Mouse (Mus musculus) limb, embryonic 11.5 days (tissue): ENCODE measurements around the gene Sirt7. TPM values are rescaled to one million over a fixed set of nuclear protein-coding genes. Genes with fewer than 3 reads are reported as not detected.

Source experiments
- ATAC-seq: fragments of 200-750 bp; cut with Nextera tagmentation; 2 replicates; pipeline ENCODE4 v1.8.0; 2017; ENCODE audit warnings: low read depth; ENCODE audit not compliant: insufficient number of reproducible peaks, low FRiP score, low TSS enrichment
- DNase-seq: peaks from one replicate; pipeline ENCODE4 v3.0.0-alpha.2; 2015; ENCODE audit warnings: low spot score
- H3K27ac ChIP-seq: fragments of 300-500 bp; sonication (generic); replicated peaks from 2 replicates; pipeline ENCODE4 v1.5.1; 2014; ENCODE audit warnings: low read depth, mild to moderate bottlenecking, low read length
- H3K27me3 ChIP-seq: fragments of 300-500 bp; sonication (generic); 2 replicates; pipeline ENCODE4 v1.6.1; 2014; ENCODE audit warnings: mild to moderate bottlenecking, low read length, mixed read lengths; ENCODE audit not compliant: control insufficient read depth, insufficient read depth
- H3K36me3 ChIP-seq: fragments of 300-500 bp; sonication (generic); 2 replicates; pipeline ENCODE4 v1.6.1; 2014; ENCODE audit warnings: mild to moderate bottlenecking, low read length, moderate library complexity, mixed read lengths; ENCODE audit not compliant: control insufficient read depth, insufficient read depth
- H3K4me1 ChIP-seq: fragments of 300-500 bp; sonication (generic); 2 replicates; pipeline ENCODE4 v1.6.1; 2014; ENCODE audit warnings: low read length, mixed read lengths; ENCODE audit not compliant: control insufficient read depth, insufficient read depth
- H3K4me2 ChIP-seq: fragments of 300-500 bp; sonication (generic); 2 replicates; pipeline ENCODE4 v1.6.1; 2014; ENCODE audit warnings: low read depth, mild to moderate bottlenecking, moderate library complexity; ENCODE audit not compliant: severe bottlenecking
- H3K4me3 ChIP-seq: fragments of 300-500 bp; sonication (generic); 2 replicates; pipeline ENCODE4 v1.5.1; 2014; ENCODE audit warnings: low read depth, low read length
- H3K9ac ChIP-seq: fragments of 300-500 bp; sonication (generic); 2 replicates; pipeline ENCODE4 v1.6.1; 2014; ENCODE audit warnings: mild to moderate bottlenecking, low read length
- H3K9me3 ChIP-seq: fragments of 300-500 bp; sonication (generic); 2 replicates; pipeline ENCODE4 v1.6.1; 2016; ENCODE audit warnings: low read length; ENCODE audit not compliant: control insufficient read depth
- WGBS: fragments of 180-500 bp; shearing (Covaris S2); extraction: QIAGEN DNeasy Blood & Tissue Kit; methylation state at CpG from one replicate; pipeline ENCODE4 v1.1.7; 2014; 5-methylcytosine and 5-hydroxymethylcytosine counted together
- polyA plus RNA-seq: library from polyadenylated mRNA; unstranded; fragments of >200 nt; fragmentation: Nextera tagmentation; extraction: Ambion mirVana; gene quantifications from 2 replicates; pipeline ENCODE4 v1.2.1, GENCODE M21; 2014

The Sirt7 gene
- polyA plus RNA-seq, 1 experiment from 2014 or later, result 24.6 TPM

DNA sequence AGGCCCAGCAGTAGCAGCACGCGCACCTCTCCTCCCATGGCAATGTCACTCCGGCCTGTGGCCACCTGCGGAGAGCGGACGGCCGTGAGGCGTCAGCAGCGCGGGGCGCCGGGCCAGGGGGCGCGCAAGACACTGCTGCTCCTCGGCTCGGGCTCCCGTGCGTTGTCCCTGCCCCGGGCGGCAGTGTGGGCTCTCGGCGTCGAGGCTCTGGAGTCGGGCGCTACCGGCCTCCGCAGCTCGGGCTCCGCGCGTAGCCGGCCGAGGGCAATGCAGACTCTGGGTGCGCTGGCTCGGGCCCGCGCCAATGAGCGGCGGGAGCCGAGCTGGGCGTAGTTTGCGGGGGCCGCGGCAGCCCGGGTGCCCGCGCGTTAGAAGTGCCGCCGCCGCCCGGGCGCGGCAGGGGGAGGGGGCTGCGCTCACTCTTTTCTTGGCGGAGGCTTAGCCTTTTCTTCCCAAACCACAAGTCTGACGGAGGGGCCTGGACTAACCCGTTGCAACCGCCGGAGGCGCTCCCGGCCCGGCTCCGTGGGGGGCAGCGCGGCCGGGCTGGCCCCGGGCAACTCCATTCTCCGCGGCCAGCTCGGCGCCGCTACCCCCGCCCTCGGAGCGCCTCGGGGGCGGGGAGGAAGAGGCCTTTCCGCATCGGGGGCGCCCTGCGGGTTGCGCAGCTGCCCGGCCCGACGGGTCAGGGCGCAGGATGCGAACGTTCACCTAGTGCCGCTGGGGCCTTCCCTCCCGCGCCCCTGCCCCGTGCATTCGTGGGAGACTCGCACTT is 35.4 kb upstream of the Sirt7 start:
- peak overlapping the region; percentile 56 for H3K9ac ChIP-seq
- H3K4me3 ChIP-seq, result peak overlapping the region; percentile 42
- no peaks in the 10 kb centered on the region for H3K36me3 ChIP-seq
- peaks cover 44% of the 10 kb centered on the region for H3K27me3 ChIP-seq
- H3K9me3 ChIP-seq, result no peaks in the 10 kb centered on the region
- H3K4me1 ChIP-seq, result peaks cover 21% of the 10 kb centered on the region
- WGBS, result under 1% methylated on average over 74 of the region's 95 CpGs
- ATAC-seq (peak; percentile 45; the same call in 1 of the 2 replicates), DNase-seq (peak; percentile 74)
- no peak overlapping the region for H3K27ac ChIP-seq
- peak overlapping the region; percentile 82 for H3K4me2 ChIP-seq

DNA sequence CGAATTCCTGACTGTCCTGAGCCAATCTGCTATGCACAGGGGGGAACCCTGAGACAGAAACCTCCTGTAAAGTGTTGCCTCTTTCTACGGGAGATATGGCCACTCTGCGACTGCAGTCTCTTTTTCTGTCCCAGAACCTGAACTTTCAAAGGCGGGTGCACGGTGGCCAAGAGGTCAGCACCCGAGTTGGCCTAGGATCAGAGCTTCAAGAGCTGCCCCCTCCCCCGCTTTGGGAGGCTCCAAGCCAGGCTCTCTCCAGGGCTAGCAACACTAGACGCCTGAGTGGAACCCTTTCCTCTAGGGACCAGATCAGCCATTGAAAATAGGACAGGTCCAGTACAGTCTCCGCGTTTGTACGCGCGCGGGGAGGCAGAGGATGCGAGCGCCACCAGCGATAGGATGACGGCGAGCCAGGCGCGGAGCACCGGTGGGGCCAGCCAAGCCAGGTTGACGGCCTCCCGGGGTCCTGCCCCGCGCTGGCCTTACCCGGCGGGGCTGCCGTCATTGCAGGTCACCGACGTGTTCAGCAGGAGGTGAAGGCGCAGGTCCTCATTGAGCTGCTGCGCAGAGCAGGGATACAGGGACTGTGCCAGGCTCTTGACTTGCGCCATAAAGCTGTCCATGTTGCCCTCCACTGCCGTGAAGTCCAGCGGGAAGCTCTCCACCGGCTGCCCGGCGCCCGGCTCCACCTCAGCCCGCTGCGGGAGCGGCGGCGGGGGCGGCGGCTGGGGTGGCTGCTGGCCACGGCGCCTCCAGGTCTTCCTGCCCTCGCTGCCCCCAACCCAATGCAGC is 34.7 kb upstream of the Sirt7 start:
- peaks cover 44% of the 10 kb centered on the region for H3K27me3 ChIP-seq
- peak overlapping the region; percentile 56; the same call in 1 of the 2 replicates for H3K9ac ChIP-seq
- DNase-seq, result peak; percentile 46
- 2% methylated on average over 44 of the region's 50 CpGs for WGBS
- peak overlapping the region; percentile 82 for H3K4me2 ChIP-seq
- no peaks in the 10 kb centered on the region for H3K9me3 ChIP-seq
- ATAC-seq, result no peak; the same call in 1 of the 2 replicates
- H3K27ac ChIP-seq, result no peak overlapping the region
- H3K36me3 ChIP-seq, result no peaks in the 10 kb centered on the region
- peaks cover 21% of the 10 kb centered on the region for H3K4me1 ChIP-seq
- peak overlapping the region; percentile 42 for H3K4me3 ChIP-seq

DNA sequence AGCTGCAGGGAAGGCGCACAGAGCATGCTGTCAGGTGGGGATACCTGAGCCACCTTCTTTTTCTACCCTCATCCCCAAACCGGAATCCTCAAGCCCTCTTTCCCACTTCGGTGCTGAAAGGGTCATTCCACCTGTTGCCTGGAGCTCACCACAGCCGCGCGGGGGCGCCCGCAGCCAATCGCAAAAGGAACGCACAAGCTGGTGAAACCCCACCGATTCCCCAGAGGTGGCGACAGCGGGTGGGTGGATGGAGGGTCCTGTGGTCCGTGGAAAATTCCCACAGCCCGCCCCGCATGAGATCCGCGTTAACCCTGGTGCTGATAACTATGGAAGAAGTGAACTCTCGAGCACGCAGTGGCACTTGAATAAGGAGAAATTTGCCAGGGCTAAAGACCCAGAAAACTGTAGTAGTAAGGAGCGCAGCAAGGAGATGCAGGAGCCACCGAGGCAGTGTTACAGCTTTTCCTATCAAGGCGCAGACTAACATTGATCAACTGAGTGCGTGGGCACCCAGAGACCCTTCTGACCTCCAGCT is 33.9 kb upstream of the Sirt7 start:
- ATAC-seq (no peak), DNase-seq (peak; percentile 88)
- Histone ChIP-seq H3K4me2 (peak overlapping the region; percentile 82), H3K36me3 (no peaks in the 10 kb centered on the region), H3K9me3 (no peaks in the 10 kb centered on the region), H3K27ac (no peak overlapping the region), H3K27me3 (peaks cover 44% of the 10 kb centered on the region), H3K4me1 (peaks cover 21% of the 10 kb centered on the region), H3K4me3 (no peak overlapping the region), H3K9ac (no peak overlapping the region)
- 2% methylated on average over 24 of the region's 24 CpGs for WGBS

DNA sequence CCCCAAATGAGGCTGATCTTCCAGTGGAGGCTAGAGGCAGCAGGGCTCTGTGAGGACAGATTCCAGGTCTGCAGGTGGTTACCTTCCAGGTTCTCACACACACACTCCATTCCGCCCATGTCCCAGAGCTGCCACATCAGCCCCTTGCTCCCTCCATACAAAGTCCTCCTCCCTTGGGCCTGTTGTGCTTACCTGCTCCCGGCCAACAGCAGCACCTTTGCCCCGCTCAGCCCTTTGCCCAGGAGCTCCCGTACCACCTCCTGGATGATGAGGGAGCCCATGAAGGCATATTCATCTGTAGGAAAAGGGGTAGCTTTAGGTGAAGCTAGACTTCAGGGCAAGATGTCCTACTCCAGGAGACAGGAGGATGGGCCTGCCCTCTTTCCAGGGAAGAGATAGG is 32.3 kb upstream of the Sirt7 start:
- Histone ChIP-seq H3K4me1 (peaks cover 21% of the 10 kb centered on the region), H3K4me2 (no peak overlapping the region), H3K27me3 (peaks cover 43% of the 10 kb centered on the region), H3K4me3 (no peak overlapping the region), H3K36me3 (no peaks in the 10 kb centered on the region), H3K9me3 (no peaks in the 10 kb centered on the region), H3K27ac (no peak overlapping the region), H3K9ac (no peak overlapping the region)
- DNase-seq (no peak), ATAC-seq (no peak)
- 89% methylated on average over 4 of the region's 4 CpGs for WGBS

DNA sequence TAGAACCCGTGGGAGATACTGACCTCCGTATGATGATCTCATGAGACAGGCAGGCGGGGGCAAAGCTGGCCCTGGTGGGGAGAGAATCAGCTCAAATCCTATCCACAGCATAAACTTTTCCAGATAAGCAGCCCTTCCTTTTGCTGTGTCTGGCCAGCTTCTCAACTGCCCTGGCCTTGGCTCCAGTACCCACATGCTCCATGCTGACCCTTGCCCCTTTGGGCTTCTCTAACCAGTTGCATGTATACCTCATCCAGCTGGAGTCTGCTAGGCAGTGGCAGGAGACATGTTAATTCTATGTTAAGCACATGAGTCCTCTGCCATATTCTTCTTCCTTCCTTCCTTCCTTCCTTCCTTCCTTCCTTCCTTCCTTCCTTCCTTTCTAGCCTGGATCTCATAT is 29.7 kb upstream of the Sirt7 start:
- Histone ChIP-seq H3K4me2 (no peak overlapping the region), H3K27me3 (peaks cover 18% of the 10 kb centered on the region), H3K4me1 (peaks cover 9% of the 10 kb centered on the region), H3K9ac (no peak overlapping the region), H3K36me3 (no peaks in the 10 kb centered on the region), H3K9me3 (no peaks in the 10 kb centered on the region), H3K4me3 (no peak overlapping the region), H3K27ac (no peak overlapping the region)
- no peak for ATAC-seq
- 79% methylated on average over 3 of the region's 3 CpGs for WGBS
- no peak for DNase-seq

DNA sequence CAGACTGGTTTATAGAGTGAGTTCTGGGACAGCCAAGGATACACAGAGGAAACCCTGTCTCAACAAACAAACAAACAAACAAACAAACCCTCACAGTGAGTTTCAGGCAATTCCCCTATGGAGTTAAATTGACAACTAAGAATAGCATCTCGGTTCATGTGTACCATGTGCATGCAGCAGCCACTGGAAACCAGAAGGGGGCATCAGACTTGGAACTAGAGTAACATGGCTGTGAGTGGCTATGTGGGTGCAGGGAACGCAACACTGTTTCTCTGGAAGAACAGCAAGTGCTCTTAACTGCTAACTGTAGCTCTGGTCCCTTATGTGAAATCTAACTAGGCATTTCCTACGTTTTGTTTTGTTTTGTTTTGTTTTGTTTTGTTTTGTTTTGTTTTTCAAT is 26.8 kb upstream of the Sirt7 start:
- Histone ChIP-seq H3K9me3 (no peaks in the 10 kb centered on the region), H3K4me1 (peaks cover 7% of the 10 kb centered on the region), H3K4me3 (no peak overlapping the region), H3K4me2 (no peak overlapping the region), H3K27me3 (no peaks in the 10 kb centered on the region), H3K36me3 (no peaks in the 10 kb centered on the region), H3K9ac (no peak overlapping the region), H3K27ac (no peak overlapping the region)
- no peak for DNase-seq
- ATAC-seq, result no peak
- 80% methylated on average over 3 of the region's 3 CpGs for WGBS

DNA sequence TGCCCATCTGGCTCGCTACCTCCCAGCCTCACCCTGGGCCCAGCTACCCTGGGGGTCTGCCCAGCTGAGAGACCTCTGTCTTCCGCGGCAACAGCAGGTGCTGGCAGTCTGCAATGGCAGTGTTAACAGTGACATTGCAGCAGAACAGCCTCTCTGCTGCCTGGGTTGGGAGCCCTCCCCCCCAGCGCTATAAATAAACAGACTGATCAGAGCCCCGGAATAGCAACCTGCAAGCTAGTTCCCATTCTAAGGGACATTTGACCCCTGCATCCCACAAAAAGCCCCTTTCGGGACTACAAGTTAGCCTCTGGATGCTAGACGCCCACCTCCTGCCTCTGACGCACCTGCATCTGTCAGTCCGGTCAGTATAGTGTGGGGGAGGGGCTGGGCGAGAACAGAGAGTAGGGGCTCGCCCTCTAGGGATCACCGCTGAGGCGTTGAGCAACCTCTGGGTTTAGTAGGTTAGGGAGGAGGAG is 23.0 kb upstream of the Sirt7 start, which contains the start of gene Myadml2:
Gene Myadml2, minus strand, starts transcription at position 158 of the 476 bp plus-strand sequence.
- no peaks in the 10 kb centered on the region for H3K36me3 ChIP-seq
- no peak within 1 kb of the TSS for H3K27ac ChIP-seq
- H3K27me3 ChIP-seq, result no peaks in the 10 kb centered on the region
- no peak within 1 kb of the TSS for H3K9ac ChIP-seq
- 2% methylated on average over 13 of the region's 13 CpGs for WGBS
- H3K4me3 ChIP-seq, result no peak within 1 kb of the TSS
- peaks cover 9% of the 10 kb centered on the region for H3K4me1 ChIP-seq
- DNase-seq (peak; percentile 63), ATAC-seq (0 out of 2 replicates have a peak, but pooled peaks have one; percentile 45)
- peak within 1 kb of the TSS; percentile 20 for H3K4me2 ChIP-seq
- H3K9me3 ChIP-seq, result no peaks in the 10 kb centered on the region
